Mouse (Mus musculus) MEL (cell line): ENCODE measurements at regions not wholly inside any gene's neighbourhood (a gene's known extent, or its start where the extent isn't known, plus 50 kb on each side); places are given as distances from the start of the nearest gene placed in this dataset.

ENCODE experiments used
- DNase-seq: peaks from one replicate; pipeline ENCODE4 v3.0.0; 2011; ENCODE audit warnings: low read depth, low spot score
- H3K27ac ChIP-seq: 2 replicates; pipeline ENCODE4 v1.5.1; 2012; ENCODE audit warnings: low read depth, mild to moderate bottlenecking, control low read depth, low read length, moderate library complexity; ENCODE audit not compliant: control insufficient read depth
- H3K27me3 ChIP-seq, 2 experiments: fragments of 150-350 bp in 1 of 2; sonication (generic) in 1 of 2; 2 replicates each; pipeline ENCODE4 v1.6.1; 2012; ENCODE audit warnings: low read length in 2 of 2, mild to moderate bottlenecking in 2 of 2, improper control_type of control experiment in 1 of 2, moderate library complexity in 1 of 2; ENCODE audit not compliant: insufficient read depth in 2 of 2, control insufficient read depth in 1 of 2
- H3K36me3 ChIP-seq, 2 experiments: 2 replicates each; pipeline ENCODE4 v1.6.1; 2012 to 2014; ENCODE audit warnings: low read length in 2 of 2, improper control_type of control experiment in 1 of 2, inconsistent platforms in 1 of 2, mild to moderate bottlenecking in 1 of 2; ENCODE audit not compliant: insufficient read depth in 2 of 2, control insufficient read depth in 1 of 2
- H3K4me1 ChIP-seq, 2 experiments: fragments of 150-350 bp in 1 of 2; sonication (generic) in 1 of 2; 2 replicates each; pipeline ENCODE4 v1.6.1; 2012; ENCODE audit warnings: low read length in 2 of 2, improper control_type of control experiment in 1 of 2, mild to moderate bottlenecking in 1 of 2; ENCODE audit not compliant: insufficient read depth in 2 of 2, control insufficient read depth in 1 of 2
- H3K4me3 ChIP-seq, 2 experiments: fragments of 150-350 bp in 1 of 2; sonication (generic) in 1 of 2; 2 replicates each; pipeline ENCODE4 v1.5.1; 2012; ENCODE audit warnings: low read depth in 2 of 2, low read length in 2 of 2, mild to moderate bottlenecking in 2 of 2, moderate library complexity in 2 of 2, control low read depth in 1 of 2, improper control_type of control experiment in 1 of 2; ENCODE audit not compliant: control insufficient read depth in 1 of 2, insufficient read depth in 1 of 2
- H3K79me2 ChIP-seq: 2 replicates; pipeline ENCODE4 v1.6.1; 2012; ENCODE audit warnings: mild to moderate bottlenecking, low read length, moderate library complexity; ENCODE audit not compliant: control insufficient read depth, poor library complexity, insufficient read depth
- H3K9ac ChIP-seq: 2 replicates; pipeline ENCODE4 v1.6.1; 2012; ENCODE audit warnings: low read depth, mild to moderate bottlenecking, control low read depth, low read length, moderate library complexity; ENCODE audit not compliant: control insufficient read depth, poor library complexity, severe bottlenecking
- H3K9me3 ChIP-seq: fragments of 150-350 bp; sonication (generic); replicated peaks from 2 replicates; pipeline ENCODE4 v1.6.1; 2012; ENCODE audit warnings: mild to moderate bottlenecking, low read length, improper control_type of control experiment, moderate library complexity; ENCODE audit not compliant: insufficient read depth
- E2F4 ChIP-seq: IDR thresholded peaks from 2 replicates; pipeline ENCODE4 v1.6.1; 2011; ENCODE audit warnings: low read depth, low read length, improper control_type of control experiment, borderline replicate concordance
- EP300 ChIP-seq, 2 experiments: IDR thresholded peaks; 2 replicates each; pipeline ENCODE4 v1.6.1; 2011; ENCODE audit warnings: improper control_type of control experiment in 2 of 2, low read length in 2 of 2, low read depth in 1 of 2, mild to moderate bottlenecking in 1 of 2
- HCFC1 ChIP-seq: IDR thresholded peaks from 2 replicates; pipeline ENCODE4 v1.6.1; 2012; ENCODE audit warnings: low read depth, mild to moderate bottlenecking, inconsistent platforms, low read length, improper control_type of control experiment, moderate library complexity
- JUND ChIP-seq: IDR thresholded peaks from 2 replicates; pipeline ENCODE4 v1.6.1; 2011; ENCODE audit warnings: low read depth, mild to moderate bottlenecking, improper control_type of control experiment, low read length
- KAT2A ChIP-seq: conservative IDR thresholded peaks from 2 replicates; pipeline ENCODE4 v1.6.1; 2012; ENCODE audit warnings: low read depth, low read length, improper control_type of control experiment, inconsistent platforms
- MAFK ChIP-seq: IDR thresholded peaks from 2 replicates; pipeline ENCODE4 v1.6.1; 2011; ENCODE audit warnings: low read depth, mild to moderate bottlenecking, low read length, improper control_type of control experiment, borderline replicate concordance
- MAX ChIP-seq: IDR thresholded peaks from 2 replicates; pipeline ENCODE4 v1.6.1; 2011; ENCODE audit warnings: low read length, improper control_type of control experiment
- MEF2A ChIP-seq: IDR thresholded peaks from 2 replicates; pipeline ENCODE4 v1.6.1; 2014; ENCODE audit warnings: low read depth, mild to moderate bottlenecking, inconsistent platforms, low read length, improper control_type of control experiment; ENCODE audit not compliant: poor library complexity, insufficient replicate concordance, severe bottlenecking; ENCODE audit errors: extremely low read depth
- MXI1 ChIP-seq: IDR thresholded peaks from 2 replicates; pipeline ENCODE4 v1.6.1; 2011; ENCODE audit warnings: mild to moderate bottlenecking, low read depth, low read length, improper control_type of control experiment
- MYB ChIP-seq: IDR thresholded peaks from 2 replicates; pipeline ENCODE4 v1.6.1; 2011; ENCODE audit warnings: mild to moderate bottlenecking, low read depth, low read length, improper control_type of control experiment
- NELFE ChIP-seq: IDR thresholded peaks from 2 replicates; pipeline ENCODE4 v1.6.1; 2011; ENCODE audit warnings: low read depth, low read length, improper control_type of control experiment
- POLR2AphosphoS5 ChIP-seq: IDR thresholded peaks from 2 replicates; pipeline ENCODE4 v1.6.1; 2012; ENCODE audit warnings: low read depth, borderline replicate concordance, mild to moderate bottlenecking, inconsistent platforms, low read length, moderate library complexity, mixed read lengths
- RCOR1 ChIP-seq: IDR thresholded peaks from 2 replicates; pipeline ENCODE4 v1.6.1; 2012; ENCODE audit warnings: low read depth, mild to moderate bottlenecking, inconsistent platforms, low read length, improper control_type of control experiment
- SIN3A ChIP-seq: IDR thresholded peaks from 2 replicates; pipeline ENCODE4 v1.6.1; 2012; ENCODE audit warnings: low read length, improper control_type of control experiment, inconsistent platforms
- TBP ChIP-seq: IDR thresholded peaks from 2 replicates; pipeline ENCODE4 v1.8.0; 2011; ENCODE audit warnings: low read depth, low read length, improper control_type of control experiment
- UBTF ChIP-seq: IDR thresholded peaks from 2 replicates; pipeline ENCODE4 v1.6.1; 2012; ENCODE audit warnings: low read depth, mild to moderate bottlenecking, inconsistent platforms, low read length, improper control_type of control experiment, moderate library complexity, borderline replicate concordance; ENCODE audit not compliant: insufficient read depth
- USF1 ChIP-seq: IDR thresholded peaks from 2 replicates; pipeline ENCODE4 v1.6.1; 2014; ENCODE audit warnings: low read depth, mild to moderate bottlenecking, inconsistent platforms, low read length, improper control_type of control experiment, moderate library complexity
- USF2 ChIP-seq, 2 experiments: IDR thresholded peaks; 2 replicates each; pipeline ENCODE4 v1.6.1; 2011 to 2012; ENCODE audit warnings: improper control_type of control experiment in 2 of 2, low read length in 2 of 2, borderline replicate concordance in 1 of 2, inconsistent platforms in 1 of 2, low read depth in 1 of 2, mild to moderate bottlenecking in 1 of 2; ENCODE audit not compliant: insufficient read depth in 1 of 2
- ZC3H11A ChIP-seq: IDR thresholded peaks from 2 replicates; pipeline ENCODE4 v1.6.1; 2012; ENCODE audit warnings: low read depth, mild to moderate bottlenecking, inconsistent platforms, low read length, improper control_type of control experiment
- ZMIZ1 ChIP-seq: IDR thresholded peaks from 2 replicates; pipeline ENCODE4 v1.6.1; 2012; ENCODE audit warnings: low read depth, mild to moderate bottlenecking, inconsistent platforms, low read length, improper control_type of control experiment, moderate library complexity

DNA sequence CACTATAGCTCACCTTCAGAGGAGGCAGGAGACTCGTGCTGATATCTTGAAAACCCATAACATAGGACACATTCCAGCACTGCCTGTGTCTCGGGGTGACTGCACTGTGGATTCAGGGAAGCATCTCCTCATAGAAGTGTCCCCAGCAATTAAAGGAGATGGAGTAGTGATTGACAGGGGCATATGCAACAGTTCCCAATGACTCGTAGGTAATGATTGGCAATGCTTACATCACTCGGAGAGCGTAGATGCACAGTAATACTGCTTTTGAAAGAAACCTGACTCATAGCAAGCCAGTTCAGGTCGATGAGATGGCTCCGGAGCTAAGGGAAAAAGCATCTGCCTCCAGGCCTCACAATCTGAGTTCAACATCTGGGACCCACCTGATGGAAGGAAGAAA is 352.7 kb downstream of the Gm49356 start:
- Histone ChIP-seq H3K79me2 (no peaks in the 10 kb centered on the region), H3K27ac (no peak overlapping the region), H3K9ac (no peak overlapping the region), H3K36me3 (no peaks in the 10 kb centered on the region), H3K4me1 (no peaks in the 10 kb centered on the region), H3K9me3 (no peaks in the 10 kb centered on the region), H3K27me3 (peaks cover 3 to 7% of the 10 kb centered on the region in 2 experiments; a peak in 3 of 4 replicates), H3K4me3 (no peak overlapping the region)
- TF ChIP-seq NELFE = no peak
- TF ChIP-seq HCFC1 = no peak
- TF ChIP-seq EP300 (IDR thresholded peaks at IDR 0.05; ENCODE audit: low read depth in 1 of 2, low read length in 2 of 2) = no peak
- no peak for TF ChIP-seq USF2 (IDR thresholded peaks at IDR 0.05; ENCODE audit: borderline replicate concordance in 1 of 2, insufficient read depth in 1 of 2, low read depth in 1 of 2, low read length in 2 of 2)
- no peak for TF ChIP-seq ZMIZ1
- TF ChIP-seq SIN3A = no peak
- no peak for TF ChIP-seq ZC3H11A
- TF ChIP-seq TBP = no peak
- TF ChIP-seq POLR2AphosphoS5 = no peak
- no peak for TF ChIP-seq MYB
- TF ChIP-seq MEF2A = no peak
- TF ChIP-seq USF1 = no peak
- TF ChIP-seq MXI1 = no peak
- TF ChIP-seq UBTF = no peak
- TF ChIP-seq E2F4 = no peak
- no peak for TF ChIP-seq KAT2A
- no peak for DNase-seq

DNA sequence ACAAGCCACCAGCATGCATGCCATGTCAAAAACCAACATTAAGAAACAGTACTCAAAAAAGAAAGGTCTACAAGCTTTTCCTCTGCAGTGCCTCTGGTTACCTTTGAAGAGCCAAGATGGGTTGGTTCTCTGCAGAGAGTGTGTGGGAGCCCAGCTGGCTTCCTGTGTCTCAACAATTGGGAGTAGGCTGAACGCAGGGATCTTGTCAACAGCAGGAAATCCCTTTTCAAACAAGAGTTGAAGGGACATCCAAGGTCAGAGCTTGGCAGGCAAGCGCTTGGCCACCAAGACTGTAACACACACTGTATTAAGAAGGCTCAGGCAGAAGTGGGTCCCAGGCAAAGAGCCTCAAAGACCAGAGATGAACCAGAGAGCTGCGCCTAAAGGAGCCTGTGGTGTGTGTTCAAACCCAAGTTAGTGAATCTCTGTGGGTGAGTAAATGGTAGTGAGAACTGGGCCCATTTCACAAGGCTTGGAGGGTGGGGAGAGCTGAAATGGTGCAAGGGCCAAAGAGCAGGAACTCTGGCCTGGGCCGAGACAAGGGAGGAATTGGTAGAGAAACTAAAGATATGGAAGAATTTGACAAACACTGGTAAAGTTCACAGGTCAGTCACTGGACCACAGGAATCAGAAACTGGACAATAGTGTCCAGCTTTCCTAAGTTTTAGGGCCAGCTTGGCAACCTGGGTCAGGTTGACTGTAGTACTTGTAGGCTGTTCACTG is 357.0 kb downstream of the Gm49356 start:
- DNase-seq = no peak
- Histone ChIP-seq H3K27ac (no peak overlapping the region), H3K9me3 (no peaks in the 10 kb centered on the region), H3K79me2 (no peaks in the 10 kb centered on the region), H3K36me3 (no peaks in the 10 kb centered on the region), H3K9ac (no peak overlapping the region), H3K27me3 (peaks cover 2 to 9% of the 10 kb centered on the region in 2 experiments), H3K4me3 (no peak overlapping the region), H3K4me1 (no peaks in the 10 kb centered on the region)
- TF ChIP-seq RCOR1 (no peak), MAX (no peak), E2F4 (no peak), MAFK (no peak), JUND (no peak)
